Mouse (Mus musculus): ENCODE data around the gene Myrfl.

The Myrfl gene

GRCm38 (mm10) chr10:116913647-116914273, 17.0 kb upstream of the Myrfl start:
- DNase-seq (ENCODE audit: extremely low spot score, low spot score), result no peak

GRCm38 (mm10) chr10:116912850-116913249, 16.1 kb upstream of the Myrfl start:
- no peak for DNase-seq (ENCODE audit: extremely low spot score, low spot score)

GRCm38 (mm10) chr10:116908901-116909642, 12.4 kb upstream of the Myrfl start:
- no peak for DNase-seq (ENCODE audit: extremely low spot score, low spot score)

- DNase-seq (ENCODE audit: extremely low spot score, low spot score), result no peak
Measured at GRCm38 (mm10) chr10:116906794-116907193, 10.1 kb upstream of the Myrfl start.

GRCm38 (mm10) chr10:116904503-116904908, 7.8 kb upstream of the Myrfl start:
- no peak for DNase-seq (ENCODE audit: extremely low spot score, low spot score)

GRCm38 (mm10) chr10:116895108-116895833, 1.4 kb downstream of the Myrfl start:
- DNase-seq (ENCODE audit: extremely low spot score, low spot score), result no peak

- no peak for DNase-seq (ENCODE audit: extremely low spot score, low spot score)
Measured at GRCm38 (mm10) chr10:116894540-116894939, 2.2 kb downstream of the Myrfl start.

GRCm38 (mm10) chr10:116893753-116894152, 3.0 kb downstream of the Myrfl start:
- DNase-seq (ENCODE audit: extremely low spot score, low spot score), result no peak

GRCm38 (mm10) chr10:116890587-116890986, 6.1 kb downstream of the Myrfl start:
- no peak for DNase-seq (ENCODE audit: extremely low spot score, low spot score)

- no peak for DNase-seq (ENCODE audit: extremely low spot score, low spot score)
Measured at GRCm38 (mm10) chr10:116884552-116884951, 12.2 kb downstream of the Myrfl start.

- DNase-seq (ENCODE audit: extremely low spot score, low spot score), result no peak
Measured at GRCm38 (mm10) chr10:116883531-116883930, 13.2 kb downstream of the Myrfl start.

GRCm38 (mm10) chr10:116877436-116877835, 19.3 kb downstream of the Myrfl start:
- DNase-seq (ENCODE audit: extremely low spot score, low spot score), result no peak

GRCm38 (mm10) chr10:116874490-116874889, 22.2 kb downstream of the Myrfl start:
- DNase-seq (ENCODE audit: extremely low spot score, low spot score), result no peak

- DNase-seq (ENCODE audit: extremely low spot score, low spot score), result no peak
Measured at GRCm38 (mm10) chr10:116872016-116872410, 24.7 kb downstream of the Myrfl start.

GRCm38 (mm10) chr10:116871329-116872015, 25.2 kb downstream of the Myrfl start:
- DNase-seq (ENCODE audit: extremely low spot score, low spot score), result no peak

GRCm38 (mm10) chr10:116870819-116871218, 25.9 kb downstream of the Myrfl start:
- DNase-seq (ENCODE audit: extremely low spot score, low spot score), result no peak

GRCm38 (mm10) chr10:116853159-116853845, 43.4 kb downstream of the Myrfl start:
- DNase-seq (ENCODE audit: extremely low spot score, low spot score), result no peak

- peak; percentile 89 for DNase-seq (ENCODE audit: extremely low spot score, low spot score)
Measured at GRCm38 (mm10) chr10:116848749-116849473, 47.8 kb downstream of the Myrfl start.

GRCm38 (mm10) chr10:116841551-116841950, 55.2 kb downstream of the Myrfl start:
- DNase-seq (ENCODE audit: extremely low spot score, low spot score), result no peak

GRCm38 (mm10) chr10:116830676-116831075, 66.0 kb downstream of the Myrfl start:
- no peak for DNase-seq (ENCODE audit: extremely low spot score, low spot score)

All from neural tube, embryonic 10.5 days (tissue).